Mouse (Mus musculus): ENCODE measurements around the gene 1700069L16Rik.

The 1700069L16Rik gene

GRCm38 (mm10) chr5:113644520-113644919 is 80.1 kb downstream of the 1700069L16Rik start:
- DNase-seq (ENCODE audit: low read depth, low spot score), result no peak

GRCm38 (mm10) chr5:113643107-113643848 is 81.3 kb downstream of the 1700069L16Rik start:
- peak; percentile 83 for DNase-seq (ENCODE audit: low read depth, low spot score)

Measured in ZHBTc4 (cell line).